Mouse (Mus musculus) layer of hippocampus, postnatal 10 days (tissue): ENCODE data around the gene Igsf8. TPM values are rescaled to one million over a fixed set of nuclear protein-coding genes. Genes with fewer than 3 reads are reported as not detected.

ENCODE experiments used
- DNase-seq, 2 experiments: peaks; one replicate each; pipeline ENCODE4 v3.0.0; 2021; ENCODE audit warnings: low spot score in 2 of 2
- total RNA-seq, 2 experiments: library from RNA; stranded (reverse); gene quantifications; 2 replicates each; pipeline ENCODE4 v1.2.3; 2021

Igsf8 gene
- total RNA-seq, 2 experiments from 2014 or later: 178 to 204 TPM

GRCm38 (mm10) chr1:172301180-172301579 lies 39.7 kb downstream of the Igsf8 start:
- no peak for DNase-seq

- DNase-seq: no peak
Observed at GRCm38 (mm10) chr1:172302311-172302710, 40.9 kb downstream of the Igsf8 start.

GRCm38 (mm10) chr1:172302851-172303250 lies 41.4 kb downstream of the Igsf8 start:
- DNase-seq: no peak

GRCm38 (mm10) chr1:172304443-172304842 lies 43.0 kb downstream of the Igsf8 start:
- DNase-seq: no peak

- no peak for DNase-seq
Observed at GRCm38 (mm10) chr1:172305153-172305552, 43.7 kb downstream of the Igsf8 start.

- no peak for DNase-seq
Observed at GRCm38 (mm10) chr1:172305635-172306034, 44.2 kb downstream of the Igsf8 start.

GRCm38 (mm10) chr1:172306196-172306595 lies 44.8 kb downstream of the Igsf8 start:
- DNase-seq: no peak

GRCm38 (mm10) chr1:172306885-172307284 lies 45.4 kb downstream of the Igsf8 start:
- DNase-seq: no peak

- no peak for DNase-seq
Observed at GRCm38 (mm10) chr1:172307936-172308335, 46.5 kb downstream of the Igsf8 start.

GRCm38 (mm10) chr1:172308409-172308808 lies 47.0 kb downstream of the Igsf8 start:
- no peak for DNase-seq

- peak; percentile 97 for DNase-seq
Observed at GRCm38 (mm10) chr1:172309699-172310398, 48.4 kb downstream of the Igsf8 start.

GRCm38 (mm10) chr1:172311248-172311906 lies 49.9 kb downstream of the Igsf8 start:
- peak in 1 of 2 experiments; percentile 47 for DNase-seq

GRCm38 (mm10) chr1:172311921-172312767 lies 50.7 kb downstream of the Igsf8 start:
- DNase-seq: peak; percentile 68 to 81

GRCm38 (mm10) chr1:172312768-172313561 lies 51.5 kb downstream of the Igsf8 start:
- DNase-seq: peak in 1 of 2 experiments; percentile 65

GRCm38 (mm10) chr1:172313613-172314411 lies 52.4 kb downstream of the Igsf8 start:
- peak in 1 of 2 experiments; percentile 52 for DNase-seq

- DNase-seq: peak in 1 of 2 experiments; percentile 36
Observed at GRCm38 (mm10) chr1:172314911-172315310, 53.5 kb downstream of the Igsf8 start.

- DNase-seq: no peak
Observed at GRCm38 (mm10) chr1:172317431-172317830, 56.0 kb downstream of the Igsf8 start.

- DNase-seq: no peak
Observed at GRCm38 (mm10) chr1:172317946-172318345, 56.5 kb downstream of the Igsf8 start.

GRCm38 (mm10) chr1:172318424-172319035 lies 57.1 kb downstream of the Igsf8 start:
- no peak for DNase-seq

- no peak for DNase-seq
Observed at GRCm38 (mm10) chr1:172319346-172319745, 57.9 kb downstream of the Igsf8 start.
